Mouse (Mus musculus): ENCODE measurements around the gene Tmem130. TPM values are rescaled to one million over a fixed set of nuclear protein-coding genes. Genes with fewer than 3 reads are reported as not detected.
A peak's percentile ranks its signal among the peaks of the same experiment; 100 is the strongest.

Gene Tmem130
- 2.9 and 3.2 TPM in 2 replicates for polyA plus RNA-seq (2015; fragmentation: Nextera tagmentation; extraction: Ambion mirVana)

DNA sequence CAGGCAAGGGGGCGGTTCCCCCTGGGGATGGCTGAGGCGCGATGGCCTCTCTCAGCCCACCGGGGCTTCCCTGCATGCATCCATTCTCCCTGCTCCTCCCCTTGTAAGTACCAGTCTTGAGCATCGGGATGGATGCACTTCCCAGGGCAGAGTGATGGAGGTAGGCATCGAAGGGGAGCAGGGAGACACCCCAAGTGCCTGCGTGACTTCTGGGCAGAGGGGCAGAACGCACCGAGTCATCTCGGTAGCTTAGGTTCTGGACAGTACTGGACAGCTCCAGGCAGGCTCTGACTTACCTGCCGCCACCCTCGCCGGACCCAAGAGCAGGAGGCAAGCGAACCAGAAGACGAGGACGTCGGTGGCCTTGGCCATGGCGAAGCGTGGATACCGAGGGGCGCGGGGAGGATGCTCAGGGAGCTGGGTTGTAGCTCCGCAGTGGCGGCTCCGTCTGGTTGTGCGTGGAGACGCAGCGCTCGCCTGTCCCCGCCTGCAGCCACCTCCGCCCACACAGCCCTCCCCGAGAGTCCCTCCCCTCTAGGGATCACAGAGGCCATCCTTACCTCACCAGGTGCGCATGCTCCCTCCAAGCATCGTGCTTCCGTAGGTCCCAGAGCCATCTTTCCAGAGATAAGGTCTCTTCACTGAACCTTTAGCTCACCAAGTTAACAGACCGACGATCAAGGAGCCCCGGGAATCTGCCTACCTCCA is at the start of gene Tmem130:
TSS of gene Tmem130 (minus strand) at position 658 of the 708 bp plus-strand sequence.
- H3K4me1 ChIP-seq (replicated peaks; ENCODE audit: control insufficient read depth, insufficient read depth) = no peaks in the 10 kb centered on the region
- peak within 1 kb of the TSS; percentile 17 for H3K4me3 ChIP-seq (ENCODE audit: low read depth, low read length)
- ATAC-seq (ENCODE audit: low FRiP score, low TSS enrichment) (peak; percentile 72), DNase-seq (ENCODE audit: low spot score) (peak; percentile 60)
- no peaks in the 10 kb centered on the region for H3K9me3 ChIP-seq (ENCODE audit: control insufficient read depth, low read length)
- no peaks in the 10 kb centered on the region for H3K36me3 ChIP-seq (ENCODE audit: control insufficient read depth, insufficient read depth, low read length)
- H3K9ac ChIP-seq (ENCODE audit: low read length) = peak within 1 kb of the TSS; percentile 41; the same call in 1 of the 2 replicates
- WGBS = 2% methylated on average over 35 of the region's 38 CpGs
- H3K4me2 ChIP-seq (replicated peaks; ENCODE audit: low read depth) = peak within 1 kb of the TSS; percentile 43
- peaks cover 3% of the 10 kb centered on the region; the same call in 1 of the 2 replicates for H3K27me3 ChIP-seq (ENCODE audit: control insufficient read depth, insufficient read depth, low read length)
- no peak within 1 kb of the TSS for H3K27ac ChIP-seq (replicated peaks)
- TF ChIP-seq CTCF (IDR thresholded peaks at IDR 0.05; ENCODE audit: low read depth) (no peak), EP300 (optimal IDR thresholded peaks at IDR 0.05) (no peak)

DNA sequence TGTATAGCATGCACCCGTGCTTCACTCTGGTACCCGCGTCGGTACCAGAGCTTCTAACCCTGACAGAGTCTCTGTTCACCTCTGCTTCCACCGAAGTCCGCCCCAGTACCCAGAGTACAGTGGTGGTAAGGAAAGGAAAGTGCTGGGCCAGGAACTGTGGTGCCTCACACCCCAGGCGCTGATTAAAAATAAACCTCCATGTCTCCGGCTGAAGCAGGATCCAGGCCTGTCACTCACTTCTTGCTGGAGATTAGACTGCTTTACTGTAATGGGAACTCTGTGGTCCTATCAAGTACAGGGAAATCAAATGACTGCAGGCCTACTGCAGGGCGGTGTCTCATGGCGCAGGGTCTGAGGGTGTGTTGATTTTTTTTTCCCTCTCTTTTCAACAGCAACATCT is 45.3 kb upstream of the Tmem130 start:
- H3K9ac ChIP-seq (ENCODE audit: low read length) = no peak overlapping the region
- no peak overlapping the region for H3K4me3 ChIP-seq (ENCODE audit: low read depth, low read length)
- no peak for TF ChIP-seq CTCF (IDR thresholded peaks at IDR 0.05; ENCODE audit: low read depth)
- no peak for TF ChIP-seq EP300 (optimal IDR thresholded peaks at IDR 0.05)
- H3K27ac ChIP-seq (replicated peaks) = no peak overlapping the region
- ATAC-seq (ENCODE audit: low FRiP score, low TSS enrichment) = no peak
- no peaks in the 10 kb centered on the region for H3K27me3 ChIP-seq (ENCODE audit: control insufficient read depth, insufficient read depth, low read length)
- no peak for DNase-seq (ENCODE audit: low spot score)
- no peak overlapping the region for H3K4me2 ChIP-seq (replicated peaks; ENCODE audit: low read depth)
- H3K9me3 ChIP-seq (ENCODE audit: control insufficient read depth, low read length) = no peaks in the 10 kb centered on the region
- H3K36me3 ChIP-seq (ENCODE audit: control insufficient read depth, insufficient read depth, low read length) = peaks cover 39% of the 10 kb centered on the region
- no peaks in the 10 kb centered on the region for H3K4me1 ChIP-seq (replicated peaks; ENCODE audit: control insufficient read depth, insufficient read depth)
- WGBS = 97% methylated on average over 10 of the region's 10 CpGs

DNA sequence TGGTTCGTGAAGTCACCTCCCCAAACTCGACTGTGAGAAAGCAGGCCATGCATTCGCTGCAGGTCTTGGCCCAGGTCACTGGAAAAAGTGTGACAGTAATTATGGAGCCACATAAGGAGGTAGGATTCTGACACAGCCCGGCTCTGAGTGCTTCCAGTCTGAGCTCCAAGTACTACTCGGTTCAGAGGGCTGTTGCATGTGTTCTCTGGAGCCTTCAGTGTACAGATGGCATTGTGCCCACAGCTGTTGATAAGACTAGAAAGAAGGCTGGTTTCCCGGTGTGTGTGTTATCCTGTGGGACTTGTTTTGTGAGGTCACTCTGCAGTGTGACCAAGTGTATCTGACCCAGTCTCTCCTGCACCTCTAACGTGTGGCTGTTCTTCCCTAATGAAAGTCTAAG is 42.6 kb upstream of the Tmem130 start:
- ATAC-seq (ENCODE audit: low FRiP score, low TSS enrichment) (peak; percentile 33; the same call in 1 of the 2 replicates), DNase-seq (ENCODE audit: low spot score) (no peak)
- Histone ChIP-seq H3K4me1 (replicated peaks; ENCODE audit: control insufficient read depth, insufficient read depth) (no peaks in the 10 kb centered on the region), H3K36me3 (ENCODE audit: control insufficient read depth, insufficient read depth, low read length) (peaks cover 46% of the 10 kb centered on the region), H3K9ac (ENCODE audit: low read length) (no peak overlapping the region), H3K4me3 (ENCODE audit: low read depth, low read length) (no peak overlapping the region), H3K27ac (replicated peaks) (no peak overlapping the region), H3K27me3 (ENCODE audit: control insufficient read depth, insufficient read depth, low read length) (no peaks in the 10 kb centered on the region), H3K4me2 (replicated peaks; ENCODE audit: low read depth) (no peak overlapping the region), H3K9me3 (ENCODE audit: control insufficient read depth, low read length) (no peaks in the 10 kb centered on the region)
- no peak for TF ChIP-seq CTCF (IDR thresholded peaks at IDR 0.05; ENCODE audit: low read depth)
- TF ChIP-seq EP300 (optimal IDR thresholded peaks at IDR 0.05) = no peak
- 80% methylated on average over 7 of the region's 7 CpGs for WGBS

DNA sequence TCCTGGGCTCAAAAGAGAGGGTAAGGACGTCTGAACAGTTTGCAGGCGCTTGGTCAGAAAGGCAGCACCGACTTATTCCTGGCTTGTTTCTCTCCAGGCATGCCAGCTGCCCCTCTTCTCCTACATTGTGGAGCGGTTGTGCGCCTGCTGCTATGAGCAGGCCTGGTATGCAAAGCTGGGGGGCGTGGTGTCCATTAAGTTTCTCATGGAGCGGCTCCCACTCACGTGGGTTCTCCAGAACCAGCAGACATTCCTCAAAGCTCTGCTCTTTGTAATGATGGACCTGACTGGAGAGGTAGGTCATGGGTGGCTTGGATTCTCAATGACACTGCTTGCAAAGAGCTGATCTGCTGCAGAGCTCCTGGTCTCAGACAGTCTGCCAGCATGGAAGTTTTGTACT is 41.4 kb upstream of the Tmem130 start:
- no peak overlapping the region for H3K4me2 ChIP-seq (replicated peaks; ENCODE audit: low read depth)
- no peaks in the 10 kb centered on the region for H3K4me1 ChIP-seq (replicated peaks; ENCODE audit: control insufficient read depth, insufficient read depth)
- DNase-seq (ENCODE audit: low spot score) (no peak), ATAC-seq (ENCODE audit: low FRiP score, low TSS enrichment) (no peak)
- no peak overlapping the region for H3K27ac ChIP-seq (replicated peaks)
- WGBS = 90% methylated on average over 8 of the region's 8 CpGs
- H3K9ac ChIP-seq (ENCODE audit: low read length) = no peak overlapping the region
- H3K27me3 ChIP-seq (ENCODE audit: control insufficient read depth, insufficient read depth, low read length) = no peaks in the 10 kb centered on the region
- peaks cover 47% of the 10 kb centered on the region for H3K36me3 ChIP-seq (ENCODE audit: control insufficient read depth, insufficient read depth, low read length)
- H3K9me3 ChIP-seq (ENCODE audit: control insufficient read depth, low read length) = no peaks in the 10 kb centered on the region
- H3K4me3 ChIP-seq (ENCODE audit: low read depth, low read length) = no peak overlapping the region
- no peak for TF ChIP-seq CTCF (IDR thresholded peaks at IDR 0.05; ENCODE audit: low read depth)
- TF ChIP-seq EP300 (optimal IDR thresholded peaks at IDR 0.05) = no peak

DNA sequence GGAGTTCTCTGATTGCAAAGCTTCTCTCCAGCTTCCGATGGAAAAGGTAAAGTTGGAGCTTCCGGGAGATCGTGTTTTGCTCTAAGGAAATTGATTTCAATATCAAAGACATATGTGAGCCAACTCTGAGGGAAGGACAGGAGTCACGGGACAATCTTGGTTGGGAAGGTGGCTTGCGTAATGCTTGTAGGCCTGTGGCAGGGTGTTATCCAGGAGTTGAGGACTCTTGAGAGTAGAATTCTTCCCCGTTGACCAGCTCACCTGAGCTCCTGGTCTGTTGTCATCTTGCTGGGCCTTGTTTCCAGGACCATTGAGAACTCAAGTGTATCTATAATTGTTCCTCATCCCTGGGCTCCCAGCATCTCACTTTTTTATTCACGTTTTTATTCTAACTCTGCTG is 35.5 kb upstream of the Tmem130 start:
- no peak overlapping the region for H3K27ac ChIP-seq (replicated peaks)

DNA sequence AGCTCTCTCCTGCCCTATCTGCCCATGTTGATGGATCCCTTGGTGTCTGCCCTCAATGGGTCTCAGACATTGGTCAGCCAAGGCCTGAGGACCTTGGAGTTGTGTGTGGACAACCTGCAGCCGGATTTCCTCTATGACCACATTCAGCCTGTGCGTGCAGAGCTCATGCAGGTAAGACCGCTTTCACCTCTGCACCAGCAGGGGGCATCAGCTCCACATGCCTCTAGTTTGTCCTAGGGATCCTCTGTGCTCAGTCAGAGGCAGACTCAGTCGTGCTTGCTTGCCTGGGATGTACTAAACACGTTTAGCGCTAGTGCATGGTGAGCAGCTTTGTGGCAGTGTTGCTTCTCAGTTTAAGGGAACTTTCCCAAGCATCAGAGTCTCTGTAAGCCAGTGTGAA is 33.1 kb upstream of the Tmem130 start:
- Histone ChIP-seq H3K4me1 (replicated peaks; ENCODE audit: control insufficient read depth, insufficient read depth) (no peaks in the 10 kb centered on the region), H3K4me3 (ENCODE audit: low read depth, low read length) (no peak overlapping the region), H3K9me3 (ENCODE audit: control insufficient read depth, low read length) (no peaks in the 10 kb centered on the region), H3K27ac (replicated peaks) (no peak overlapping the region), H3K27me3 (ENCODE audit: control insufficient read depth, insufficient read depth, low read length) (no peaks in the 10 kb centered on the region), H3K36me3 (ENCODE audit: control insufficient read depth, insufficient read depth, low read length) (peaks cover 60% of the 10 kb centered on the region), H3K9ac (ENCODE audit: low read length) (no peak overlapping the region), H3K4me2 (replicated peaks; ENCODE audit: low read depth) (no peak overlapping the region)
- peak; percentile 40; the same call in 1 of the 2 replicates for ATAC-seq (ENCODE audit: low FRiP score, low TSS enrichment)
- peak; percentile 29 for DNase-seq (ENCODE audit: low spot score)
- WGBS = 68% methylated on average over 6 of the region's 6 CpGs
- TF ChIP-seq CTCF (IDR thresholded peaks at IDR 0.05; ENCODE audit: low read depth) (peak; percentile 75), EP300 (optimal IDR thresholded peaks at IDR 0.05) (no peak)

More for the DNA sequence above, 35.5 kb upstream of the Tmem130 start:
- Histone ChIP-seq H3K36me3 (ENCODE audit: control insufficient read depth, insufficient read depth, low read length) (peaks cover 57% of the 10 kb centered on the region), H3K4me3 (ENCODE audit: low read depth, low read length) (no peak overlapping the region), H3K4me1 (replicated peaks; ENCODE audit: control insufficient read depth, insufficient read depth) (no peaks in the 10 kb centered on the region), H3K9ac (ENCODE audit: low read length) (no peak overlapping the region), H3K27me3 (ENCODE audit: control insufficient read depth, insufficient read depth, low read length) (no peaks in the 10 kb centered on the region), H3K9me3 (ENCODE audit: control insufficient read depth, low read length) (no peaks in the 10 kb centered on the region), H3K4me2 (replicated peaks; ENCODE audit: low read depth) (no peak overlapping the region)
- TF ChIP-seq EP300 (optimal IDR thresholded peaks at IDR 0.05) (no peak), CTCF (IDR thresholded peaks at IDR 0.05; ENCODE audit: low read depth) (no peak)
- WGBS = 94% methylated on average over 7 of the region's 7 CpGs
- no peak for ATAC-seq (ENCODE audit: low FRiP score, low TSS enrichment)
- DNase-seq (ENCODE audit: low spot score) = no peak
